Comparison of ENCODE assay signal across 17 mouse cellular contexts in the genomic region with DNA sequence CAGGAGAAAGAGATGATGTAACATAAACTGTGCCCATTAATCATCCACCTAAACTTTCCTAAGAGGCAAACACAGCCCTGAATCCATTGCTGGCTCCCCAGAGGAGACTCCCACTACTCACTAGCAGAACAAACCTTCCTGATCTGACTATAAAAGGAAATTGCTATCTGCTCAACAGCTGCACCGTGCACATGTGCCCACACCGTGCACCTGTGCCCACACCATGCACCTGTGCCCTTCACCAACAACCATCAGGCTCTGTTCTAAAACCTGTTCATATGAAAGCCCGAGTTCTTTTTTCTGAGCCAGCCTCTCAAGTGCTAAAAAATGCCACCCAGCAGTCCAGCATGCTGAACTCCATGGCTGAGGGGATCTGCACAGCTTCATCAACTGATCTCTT. TPM values are rescaled to one million over a fixed set of nuclear protein-coding genes. Genes with fewer than 3 reads are reported as not detected.
"Had no signal": no experiment of that assay in that cellular context is flagged by ENCODE, and none has a peak within 500 bp of the region (broad histone marks: within the 10 kb centered on the region; RNA-seq: fewer than 3 reads in every experiment).

No protein-coding gene starts in this region.

- H3K9ac ChIP-seq: neural tube, embryonic 12.5 days; neural tube, embryonic 13.5 days; neural tube, embryonic 15.5 days; stomach, embryonic 15.5 days had no signal

- H3K27me3 ChIP-seq: neural tube, embryonic 12.5 days; neural tube, embryonic 13.5 days; neural tube, embryonic 15.5 days; stomach, embryonic 15.5 days had no signal

- DNase-seq: retina, postnatal 1 day; right cerebral cortex, adult 18-20 months; right cerebral cortex, postnatal 14 days; right cerebral cortex, postnatal 25 days; right cerebral cortex, postnatal 4 days; spleen, adult 18-20 months; thymus, adult 18-20 months; thymus, adult 2 months; thymus, postnatal 14 days; thymus, postnatal 36 days; thymus, postnatal 4 days had no signal

- H3K27ac ChIP-seq: neural tube, embryonic 12.5 days; neural tube, embryonic 13.5 days; neural tube, embryonic 15.5 days; stomach, embryonic 15.5 days; stomach, postnatal 0 days had no signal

- H3K4me3 ChIP-seq: neural tube, embryonic 12.5 days; neural tube, embryonic 13.5 days; neural tube, embryonic 15.5 days; stomach, embryonic 15.5 days had no signal

- H3K4me1 ChIP-seq: neural tube, embryonic 12.5 days; neural tube, embryonic 13.5 days; neural tube, embryonic 15.5 days; stomach, embryonic 15.5 days had no signal

- H3K9me3 ChIP-seq: neural tube, embryonic 12.5 days; neural tube, embryonic 13.5 days; neural tube, embryonic 15.5 days; stomach, embryonic 15.5 days had no signal

- H3K4me2 ChIP-seq: neural tube, embryonic 12.5 days; neural tube, embryonic 13.5 days; neural tube, embryonic 15.5 days; stomach, embryonic 15.5 days had no signal

RNA-seq across cellular contexts. Expression of a gene that starts 20.1 kb away (rescaled TPM):
- total RNA-seq: neutrophil, adult 5-6 weeks had no signal
